Mouse (Mus musculus) urinary bladder, postnatal 4 days (tissue): ENCODE results near the gene Pdlim4.

Source experiments
- DNase-seq, 2 experiments: peaks; one replicate each; pipeline ENCODE4 v3.0.0; 2021 to 2022; ENCODE audit warnings: low spot score in 2 of 2

The Pdlim4 gene

GRCm38 (mm10) chr11:54092188-54092587, 23.4 kb upstream of the Pdlim4 start:
- no peak for DNase-seq

DNA sequence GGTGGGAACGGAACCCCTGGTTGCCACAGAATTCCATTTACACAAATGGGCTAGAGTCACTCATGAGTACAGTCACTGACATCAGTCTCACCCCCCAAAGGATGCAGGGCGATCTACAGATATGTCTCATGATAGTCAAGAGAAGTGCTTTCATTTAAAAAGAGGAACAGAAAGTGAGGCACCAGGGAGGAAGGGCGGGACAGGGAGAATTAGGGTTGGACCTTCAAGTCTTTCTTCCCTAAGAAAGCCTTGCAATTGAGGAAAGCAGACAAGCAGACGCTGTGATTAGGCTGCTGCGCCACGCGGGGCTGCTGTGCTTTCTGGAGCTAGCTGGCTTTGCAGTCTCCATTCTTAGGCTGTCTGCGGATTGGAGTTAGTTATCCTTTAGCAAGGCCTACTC, 22.9 kb upstream of the Pdlim4 start:
- no peak for DNase-seq

GRCm38 (mm10) chr11:54090091-54090879, 21.5 kb upstream of the Pdlim4 start:
- no peak for DNase-seq

DNA sequence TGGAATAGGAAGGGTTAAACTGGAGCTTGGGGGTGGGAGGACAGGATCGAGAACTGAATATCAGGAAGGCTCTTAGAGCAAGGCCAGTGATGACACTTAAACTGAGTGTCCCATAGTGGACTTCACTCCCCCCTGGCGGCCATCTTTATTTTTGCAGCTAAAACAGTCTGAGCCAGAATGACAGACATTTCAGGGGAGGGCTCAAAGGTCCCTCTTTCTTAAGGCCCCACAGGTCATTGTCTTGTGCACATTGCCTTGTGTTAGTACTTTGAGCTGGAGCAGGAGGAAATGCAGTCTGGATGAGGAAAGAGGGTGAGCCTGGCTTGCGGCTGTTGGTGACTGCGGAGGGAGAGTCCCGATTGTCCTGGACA, 20.1 kb upstream of the Pdlim4 start:
- DNase-seq, result peak in 1 of 2 experiments; percentile 89

DNA sequence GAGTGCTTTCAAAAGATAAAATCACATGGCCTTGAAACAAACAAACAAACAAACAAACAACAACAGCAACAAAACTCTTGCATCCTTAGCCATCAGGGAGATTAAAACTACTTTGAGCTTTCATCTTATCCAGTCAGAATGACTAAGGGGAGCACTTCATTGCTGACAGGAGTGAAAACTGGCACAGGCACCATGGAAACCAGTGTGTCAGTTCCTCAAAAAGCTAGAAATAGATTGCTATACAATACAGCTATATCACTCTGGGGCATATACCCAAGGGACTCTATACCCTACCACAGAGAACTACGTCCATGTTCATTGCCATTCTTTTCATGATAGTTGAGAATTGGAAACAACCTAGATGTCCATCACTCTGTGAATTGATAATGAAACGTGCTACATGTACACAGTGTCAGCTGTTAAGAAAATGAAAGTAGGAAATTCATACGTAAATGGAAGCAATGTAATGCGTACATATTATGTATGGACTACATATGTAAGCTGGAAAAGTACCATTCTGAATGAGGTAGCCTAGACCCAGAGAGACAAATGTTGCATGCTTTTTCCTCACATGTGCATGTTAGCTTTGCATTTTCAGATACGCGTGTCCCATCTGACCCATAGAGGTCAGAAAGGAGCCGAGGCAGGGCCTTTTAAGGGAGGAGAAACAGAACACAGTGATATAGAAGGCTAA, 19.6 kb upstream of the Pdlim4 start:
- no peak for DNase-seq

GRCm38 (mm10) chr11:54085816-54086215, 17.0 kb upstream of the Pdlim4 start:
- DNase-seq, result no peak

DNA sequence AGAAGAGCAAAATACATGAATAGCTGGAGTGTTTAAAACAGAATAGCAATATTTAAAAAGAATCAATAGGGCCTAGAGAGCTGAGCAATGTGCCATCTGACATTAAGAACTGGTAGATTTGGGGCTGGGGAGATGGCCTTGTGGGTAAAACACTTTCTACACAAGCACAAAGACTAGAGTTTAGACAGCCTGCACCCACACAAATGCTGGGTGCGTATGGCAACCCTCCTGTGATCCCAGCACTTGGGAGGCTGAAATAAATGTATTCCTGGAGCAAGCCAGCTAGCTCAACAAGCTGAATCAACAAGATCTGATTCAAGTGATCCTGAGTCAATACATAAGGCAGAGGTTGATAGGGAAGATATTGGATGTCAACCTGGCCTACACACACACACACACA, 16.2 kb upstream of the Pdlim4 start:
- no peak for DNase-seq

GRCm38 (mm10) chr11:54082725-54083124, 13.9 kb upstream of the Pdlim4 start:
- no peak for DNase-seq

- DNase-seq, result peak in 1 of 2 experiments; percentile 46
Measured at GRCm38 (mm10) chr11:54080435-54080834, 11.6 kb upstream of the Pdlim4 start.

DNA sequence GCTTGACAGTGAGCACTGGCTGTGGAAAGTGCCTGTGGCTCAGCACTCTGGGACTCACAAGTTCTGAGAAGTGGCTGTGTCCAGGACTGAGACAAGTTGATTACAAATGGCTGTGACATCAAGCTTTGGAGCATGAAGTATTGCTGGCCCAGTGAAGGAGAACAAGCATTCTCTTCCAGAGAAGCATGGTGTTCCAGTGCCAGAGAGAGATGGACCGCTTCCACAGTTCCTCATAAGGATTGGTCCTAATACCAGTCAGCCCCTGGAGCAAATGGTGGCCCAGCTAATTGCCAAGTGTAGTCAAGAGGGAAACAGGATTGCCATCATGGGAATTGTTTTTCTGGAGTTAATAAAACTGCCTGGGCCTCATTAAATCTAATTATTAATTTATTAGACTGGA, 7.3 kb upstream of the Pdlim4 start:
- peak in 1 of 2 experiments; percentile 54 for DNase-seq

- DNase-seq, result no peak
Measured at GRCm38 (mm10) chr11:54075353-54075752, 6.5 kb upstream of the Pdlim4 start.

- no peak for DNase-seq
Measured at GRCm38 (mm10) chr11:54073291-54073690, 4.5 kb upstream of the Pdlim4 start.

GRCm38 (mm10) chr11:54071726-54072445, 3.1 kb upstream of the Pdlim4 start:
- DNase-seq, result no peak

DNA sequence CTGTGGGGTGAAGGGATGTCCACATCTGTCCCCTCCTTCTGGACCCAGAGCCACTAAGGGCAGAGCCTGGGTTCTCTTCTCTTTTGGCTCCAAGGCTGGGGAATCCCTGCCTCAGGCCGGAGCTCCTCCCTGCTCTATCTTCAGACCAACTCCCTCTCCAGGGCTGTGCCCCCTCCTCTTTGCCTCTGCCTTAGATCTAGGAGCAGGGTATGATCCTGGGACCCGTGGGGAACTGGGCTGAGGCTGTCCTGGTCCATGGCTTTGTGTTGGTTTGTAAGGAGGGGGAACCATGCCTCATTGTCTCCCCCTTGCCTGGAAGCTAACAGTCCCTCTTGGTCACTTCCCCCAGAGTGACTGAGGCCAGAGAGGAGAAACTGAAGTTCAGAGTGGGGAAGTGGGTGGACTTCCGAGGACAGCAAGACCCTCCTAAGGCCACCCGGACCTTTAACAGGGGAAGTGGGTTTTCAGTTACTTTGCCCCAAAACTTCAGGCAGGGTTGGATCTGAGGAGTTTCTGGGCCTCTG, 756 bp downstream of the Pdlim4 start:
- no peak for DNase-seq

DNA sequence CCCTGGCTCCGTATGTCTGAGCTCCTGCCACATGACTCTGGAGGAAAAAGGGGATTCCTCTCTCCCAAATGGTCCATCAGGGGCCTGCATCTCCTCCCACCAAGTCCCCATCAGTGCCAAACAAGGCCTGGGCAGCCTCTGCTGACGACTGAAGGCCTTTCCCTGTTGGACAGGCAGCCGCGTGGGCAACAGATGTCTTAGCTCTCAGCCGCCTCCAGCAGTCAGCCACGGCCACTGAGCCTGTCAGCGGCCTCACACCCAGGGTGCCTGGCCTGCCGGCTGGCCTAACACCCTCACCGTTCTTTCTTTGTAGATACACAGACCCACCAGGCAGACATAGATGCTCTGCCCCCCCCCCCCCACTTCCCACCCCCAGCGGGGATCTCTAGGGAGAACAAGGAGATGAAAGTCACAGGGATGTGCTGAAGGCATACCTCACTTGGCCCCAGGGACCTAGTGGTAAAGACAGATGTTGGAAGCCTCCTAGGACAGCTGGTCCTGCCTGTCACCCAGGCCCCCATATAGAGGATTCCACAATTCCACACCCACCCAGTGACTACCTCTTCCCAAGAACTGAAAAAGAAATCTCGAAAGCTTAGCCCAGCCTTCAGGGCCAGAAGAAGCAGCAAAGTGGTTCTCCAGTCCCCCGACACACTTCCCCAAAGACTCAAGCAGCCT, 1.4 kb downstream of the Pdlim4 start:
- peak in 1 of 2 experiments; percentile 53 for DNase-seq

DNA sequence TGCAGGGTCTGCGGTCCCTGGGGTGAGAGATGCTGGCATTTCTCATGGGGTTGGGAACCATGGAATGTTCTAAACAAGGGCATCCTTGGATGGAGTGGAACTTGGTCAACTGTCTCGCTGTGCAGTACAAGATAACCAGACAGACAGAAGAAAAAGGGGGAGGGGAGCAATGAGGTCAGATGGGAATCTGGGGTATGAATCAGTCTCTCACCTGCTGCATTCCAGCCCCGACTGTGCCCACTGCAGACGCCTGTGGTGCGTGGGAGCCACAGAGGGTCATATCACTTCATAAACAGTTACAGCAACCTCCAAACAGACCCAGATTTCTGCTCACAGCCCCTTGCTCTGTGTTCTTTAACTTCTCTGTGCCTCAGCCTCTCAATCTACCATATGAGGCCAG, 2.4 kb downstream of the Pdlim4 start:
- no peak for DNase-seq

- no peak for DNase-seq
Measured at GRCm38 (mm10) chr11:54065915-54066178, 3.0 kb downstream of the Pdlim4 start.

- no peak for DNase-seq
Measured at GRCm38 (mm10) chr11:54065106-54065914, 3.5 kb downstream of the Pdlim4 start.

GRCm38 (mm10) chr11:54064412-54064978, 4.3 kb downstream of the Pdlim4 start:
- no peak for DNase-seq

DNA sequence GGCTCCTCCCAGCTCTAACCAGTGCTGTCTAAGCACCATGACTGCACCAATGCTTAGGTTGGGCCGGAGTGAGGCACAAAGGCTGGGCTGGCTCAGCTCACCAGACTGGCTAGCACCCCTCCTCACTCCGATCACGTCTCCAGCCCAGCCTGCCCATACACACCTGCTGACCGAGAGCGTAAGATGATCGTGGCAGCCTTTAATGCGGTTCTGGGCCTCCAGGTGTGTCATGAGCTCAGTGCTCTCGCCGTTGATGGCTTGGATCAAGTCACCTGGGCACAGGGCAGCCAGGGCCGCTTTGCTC, 5.4 kb downstream of the Pdlim4 start:
- no peak for DNase-seq
